Mouse (Mus musculus) intestine, postnatal 0 days (tissue): Measurements from ENCODE around the gene Gga3. TPM values are rescaled to one million over a fixed set of nuclear protein-coding genes. Genes with fewer than 3 reads are reported as not detected.
A peak's percentile ranks its signal among the peaks of the same experiment; 100 is the strongest.

Experiments
- ATAC-seq: fragments of 200-750 bp; cut with Nextera tagmentation; 2 replicates; pipeline ENCODE4 v1.8.0; 2017; ENCODE audit warnings: mild to moderate bottlenecking, moderate TSS enrichment, moderate library complexity
- H3K27ac ChIP-seq: fragments of 300-500 bp; sonication (generic); 2 replicates; pipeline ENCODE4 v1.5.1; 2014; ENCODE audit warnings: mild to moderate bottlenecking, low read depth, low read length, moderate library complexity
- H3K27me3 ChIP-seq: fragments of 300-500 bp; sonication (generic); replicated peaks from 2 replicates; pipeline ENCODE4 v1.6.1; 2014; ENCODE audit warnings: low read length, mixed read lengths; ENCODE audit not compliant: control insufficient read depth, insufficient read depth
- H3K36me3 ChIP-seq: fragments of 300-500 bp; sonication (generic); 2 replicates; pipeline ENCODE4 v1.6.1; 2014; ENCODE audit warnings: mild to moderate bottlenecking, moderate library complexity; ENCODE audit not compliant: control insufficient read depth, insufficient read depth
- H3K4me1 ChIP-seq: fragments of 300-500 bp; sonication (generic); replicated peaks from 2 replicates; pipeline ENCODE4 v1.6.1; 2014; ENCODE audit warnings: antibody characterized with exemption, low read length, mixed read lengths; ENCODE audit not compliant: control insufficient read depth, insufficient read depth
- H3K4me2 ChIP-seq: fragments of 300-500 bp; sonication (generic); replicated peaks from 2 replicates; pipeline ENCODE4 v1.6.1; 2014; ENCODE audit warnings: low read depth, mild to moderate bottlenecking, moderate library complexity
- H3K4me3 ChIP-seq: fragments of 300-500 bp; sonication (generic); 2 replicates; pipeline ENCODE4 v1.5.1; 2014; ENCODE audit warnings: low read depth, low read length
- H3K9ac ChIP-seq: fragments of 300-500 bp; sonication (generic); 2 replicates; pipeline ENCODE4 v1.6.1; 2014; ENCODE audit warnings: mild to moderate bottlenecking, low read depth, low read length
- H3K9me3 ChIP-seq: fragments of 300-500 bp; sonication (generic); 2 replicates; pipeline ENCODE4 v1.6.1; 2016; ENCODE audit warnings: mixed run types; ENCODE audit not compliant: control insufficient read depth
- CTCF ChIP-seq: sonication (generic); IDR thresholded peaks from 2 replicates; pipeline ENCODE4 v1.5.1; 2016; ENCODE audit warnings: low read depth, mild to moderate bottlenecking, control low read depth, antibody characterized with exemption, moderate library complexity
- WGBS: fragments of 180-500 bp; shearing (Covaris S2); extraction: QIAGEN DNeasy Blood & Tissue Kit; methylation state at CpG from one replicate; pipeline ENCODE4 v1.1.7; 2014; 5-methylcytosine and 5-hydroxymethylcytosine counted together
- polyA plus RNA-seq: library from polyadenylated mRNA; unstranded; fragments of >200 nt; fragmentation: Nextera tagmentation; extraction: Ambion mirVana; gene quantifications from 2 replicates; pipeline ENCODE4 v1.2.1, GENCODE M21; 2015

Gga3 gene
- polyA plus RNA-seq, 1 experiment from 2014 or later: 5.7 TPM

- peaks cover 4% of the 10 kb centered on the region; the same call in 1 of the 2 replicates for H3K4me1 ChIP-seq
- H3K4me2 ChIP-seq: peak within 1 kb of the TSS; percentile 76
- H3K36me3 ChIP-seq: peaks cover 24% of the 10 kb centered on the region
- peak within 1 kb of the TSS; percentile 80 for H3K4me3 ChIP-seq
- peak within 1 kb of the TSS; percentile 81 for H3K27ac ChIP-seq
- peak; percentile 88 for ATAC-seq
- H3K9ac ChIP-seq: peak within 1 kb of the TSS; percentile 76
- TF ChIP-seq CTCF: peak; percentile 17; the same call in 1 of the 2 replicates
- H3K27me3 ChIP-seq: no peaks in the 10 kb centered on the region
- 1% methylated on average over 42 of the region's 42 CpGs for WGBS
- no peaks in the 10 kb centered on the region for H3K9me3 ChIP-seq
These were observed 39.6 kb downstream of the Gga3 start, which contains the start of gene Nup85 for GRCm38 (mm10) chr11:115564064-115564809. TSS of gene Nup85 (plus strand) at chr11:115564434.

DNA sequence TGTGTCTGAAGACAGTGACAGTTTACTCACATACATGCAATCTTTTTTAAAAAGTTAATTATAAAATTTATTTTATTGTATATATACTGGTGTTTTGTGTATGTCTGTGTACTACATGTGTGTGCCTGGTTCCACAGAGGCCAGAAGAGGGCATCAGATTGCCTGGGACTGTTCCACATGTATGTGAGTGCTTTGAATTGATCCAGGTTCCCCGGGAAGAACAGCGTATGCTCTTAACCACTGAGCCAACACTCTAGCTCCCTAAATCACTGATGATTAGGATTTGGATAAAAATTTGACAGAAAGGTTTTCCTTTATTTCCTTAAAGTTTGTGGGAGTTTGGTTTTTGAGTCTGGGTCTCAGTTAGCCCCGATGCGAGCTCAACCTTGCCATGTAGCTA is 40.4 kb downstream of the Gga3 start:
- peak overlapping the region; percentile 76; the same call in 1 of the 2 replicates for H3K9ac ChIP-seq
- H3K9me3 ChIP-seq: no peaks in the 10 kb centered on the region
- no peak overlapping the region for H3K27ac ChIP-seq
- peak overlapping the region; percentile 80 for H3K4me3 ChIP-seq
- 43% methylated on average over 4 of the region's 4 CpGs for WGBS
- TF ChIP-seq CTCF: peak; percentile 38
- H3K4me2 ChIP-seq: peak overlapping the region; percentile 76
- ATAC-seq: no peak
- peaks cover 4% of the 10 kb centered on the region; the same call in 1 of the 2 replicates for H3K4me1 ChIP-seq
- H3K27me3 ChIP-seq: no peaks in the 10 kb centered on the region
- peaks cover 15% of the 10 kb centered on the region for H3K36me3 ChIP-seq

GRCm38 (mm10) chr11:115555717-115556116 is 48.1 kb downstream of the Gga3 start:
- WGBS: 77% methylated on average over 17 of the region's 17 CpGs
- H3K4me1 ChIP-seq: no peaks in the 10 kb centered on the region
- H3K9me3 ChIP-seq: no peaks in the 10 kb centered on the region
- H3K27ac ChIP-seq: no peak overlapping the region
- TF ChIP-seq CTCF: no peak
- no peak for ATAC-seq
- no peaks in the 10 kb centered on the region for H3K36me3 ChIP-seq
- H3K9ac ChIP-seq: no peak overlapping the region
- H3K4me2 ChIP-seq: no peak overlapping the region
- H3K27me3 ChIP-seq: no peaks in the 10 kb centered on the region
- no peak overlapping the region for H3K4me3 ChIP-seq

GRCm38 (mm10) chr11:115552783-115553182 is 51.1 kb downstream of the Gga3 start:
- 0 out of 2 replicates have a peak, but pooled peaks cover 2% of the 10 kb centered on the region for H3K9me3 ChIP-seq
- WGBS: 67% methylated on average over 4 of the region's 4 CpGs
- H3K9ac ChIP-seq: no peak overlapping the region
- no peak overlapping the region for H3K27ac ChIP-seq
- no peak overlapping the region for H3K4me2 ChIP-seq
- peak; percentile 68 for TF ChIP-seq CTCF
- no peak for ATAC-seq
- H3K4me1 ChIP-seq: no peaks in the 10 kb centered on the region
- no peaks in the 10 kb centered on the region for H3K36me3 ChIP-seq
- H3K4me3 ChIP-seq: no peak overlapping the region
- no peaks in the 10 kb centered on the region for H3K27me3 ChIP-seq

- no peak for TF ChIP-seq CTCF
- no peak overlapping the region for H3K9ac ChIP-seq
- no peak overlapping the region for H3K4me3 ChIP-seq
- H3K4me1 ChIP-seq: no peaks in the 10 kb centered on the region
- no peak overlapping the region for H3K27ac ChIP-seq
- H3K36me3 ChIP-seq: no peaks in the 10 kb centered on the region
- H3K4me2 ChIP-seq: no peak overlapping the region
- ATAC-seq: no peak
- no peaks in the 10 kb centered on the region for H3K9me3 ChIP-seq
- H3K27me3 ChIP-seq: no peaks in the 10 kb centered on the region
- 65% methylated on average over 4 of the region's 4 CpGs for WGBS
These were observed 60.3 kb downstream of the Gga3 start for GRCm38 (mm10) chr11:115543571-115543970.

DNA sequence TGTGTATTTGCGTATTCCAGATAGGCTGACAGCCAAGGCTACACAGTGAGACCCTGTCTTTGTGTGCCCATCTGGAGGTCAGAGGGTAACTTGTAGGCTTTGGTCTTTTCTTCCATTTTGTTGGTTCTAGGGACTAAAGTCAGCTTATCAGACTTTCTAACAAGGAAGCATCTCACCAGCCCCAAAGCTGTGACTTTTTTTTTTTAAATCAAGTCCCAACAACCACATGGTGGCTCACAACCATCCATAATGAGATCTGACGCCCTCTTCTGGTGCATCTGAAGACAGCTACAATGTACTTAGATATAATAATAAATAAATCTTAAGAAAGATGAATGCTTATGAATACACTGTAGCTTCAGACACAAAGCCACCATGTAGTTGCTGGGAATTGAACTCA is 65.8 kb downstream of the Gga3 start:
- H3K4me3 ChIP-seq: no peak overlapping the region
- no peak overlapping the region for H3K27ac ChIP-seq
- WGBS: 58% methylated on average over 2 of the region's 2 CpGs
- ATAC-seq: no peak
- peaks cover 7% of the 10 kb centered on the region for H3K36me3 ChIP-seq
- H3K9ac ChIP-seq: no peak overlapping the region
- no peaks in the 10 kb centered on the region for H3K4me1 ChIP-seq
- no peaks in the 10 kb centered on the region for H3K27me3 ChIP-seq
- TF ChIP-seq CTCF: peak; percentile 45; the same call in 1 of the 2 replicates
- H3K4me2 ChIP-seq: no peak overlapping the region
- no peaks in the 10 kb centered on the region for H3K9me3 ChIP-seq
